Mouse (Mus musculus) NIH3T3 (cell line): ENCODE measurements around the gene Ppfia3.

Source experiments
- DNase-seq: peaks from one replicate; pipeline ENCODE4 v3.0.0-alpha.2; 2012; ENCODE audit warnings: low read depth

Gene Ppfia3

DNA sequence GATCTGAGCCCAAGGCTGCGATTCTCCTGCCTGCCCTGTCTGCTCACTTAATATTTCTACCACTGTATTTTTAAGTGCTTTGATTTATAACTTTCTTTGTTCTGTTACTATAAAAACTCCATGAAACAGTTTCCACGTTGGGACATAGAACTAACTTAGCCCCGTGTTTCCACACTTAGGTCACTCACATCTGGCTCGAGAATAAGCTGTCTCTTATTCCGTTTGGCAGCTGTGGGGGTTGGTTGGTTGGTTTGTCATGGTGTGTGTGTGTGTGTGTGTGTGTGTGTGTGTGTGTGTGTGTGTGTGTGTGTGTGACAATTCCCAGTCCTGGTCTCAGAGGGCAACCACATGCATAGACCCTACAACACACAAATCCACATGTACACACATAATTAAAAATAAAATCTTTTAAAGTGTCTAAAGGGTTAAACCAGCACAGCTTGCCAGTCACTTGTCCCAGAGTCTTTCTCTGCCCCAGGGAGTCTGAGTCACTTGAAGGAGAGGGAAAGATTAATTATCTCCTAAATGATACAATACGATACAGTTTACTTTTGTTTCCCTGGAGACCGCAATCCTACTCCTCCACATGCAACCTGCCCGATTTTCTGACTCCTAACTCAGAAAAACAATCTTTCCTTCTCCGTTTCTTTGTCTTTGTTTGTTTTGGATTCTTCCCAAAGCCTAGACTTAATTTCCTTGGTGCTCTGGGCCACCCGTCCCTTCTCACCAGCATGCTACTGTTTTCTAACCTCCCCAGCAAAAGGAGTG, 53.9 kb downstream of the Ppfia3 start:
- DNase-seq: peak; percentile 71

- DNase-seq: no peak
Measured at GRCm38 (mm10) chr7:45312023-45312422, 54.8 kb downstream of the Ppfia3 start.

GRCm38 (mm10) chr7:45309455-45309854, 57.4 kb downstream of the Ppfia3 start:
- peak; percentile 72 for DNase-seq

GRCm38 (mm10) chr7:45308551-45309240, 58.1 kb downstream of the Ppfia3 start:
- DNase-seq: no peak

- peak; percentile 58 for DNase-seq
Measured at GRCm38 (mm10) chr7:45305275-45305674, 61.5 kb downstream of the Ppfia3 start.

DNA sequence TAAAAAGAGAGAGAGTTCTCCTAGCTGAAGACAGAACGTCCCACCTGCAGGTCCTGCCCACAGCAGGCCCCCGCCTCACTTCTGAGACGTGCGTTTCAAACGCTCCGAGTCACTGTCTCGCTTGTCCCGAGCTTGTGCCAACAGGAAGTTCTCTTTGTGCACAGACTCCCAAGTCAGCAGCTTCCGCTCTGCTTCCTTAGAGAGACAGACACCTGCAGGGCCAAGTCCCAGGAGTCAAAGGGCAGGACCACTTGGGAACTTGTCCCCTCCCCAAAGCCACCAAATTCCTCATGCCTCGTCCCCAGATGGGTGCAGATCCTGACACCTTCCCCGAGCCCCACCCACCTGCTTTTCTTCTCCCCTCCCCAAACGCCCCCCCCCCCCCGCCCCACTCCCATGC, 62.0 kb downstream of the Ppfia3 start:
- no peak for DNase-seq

DNA sequence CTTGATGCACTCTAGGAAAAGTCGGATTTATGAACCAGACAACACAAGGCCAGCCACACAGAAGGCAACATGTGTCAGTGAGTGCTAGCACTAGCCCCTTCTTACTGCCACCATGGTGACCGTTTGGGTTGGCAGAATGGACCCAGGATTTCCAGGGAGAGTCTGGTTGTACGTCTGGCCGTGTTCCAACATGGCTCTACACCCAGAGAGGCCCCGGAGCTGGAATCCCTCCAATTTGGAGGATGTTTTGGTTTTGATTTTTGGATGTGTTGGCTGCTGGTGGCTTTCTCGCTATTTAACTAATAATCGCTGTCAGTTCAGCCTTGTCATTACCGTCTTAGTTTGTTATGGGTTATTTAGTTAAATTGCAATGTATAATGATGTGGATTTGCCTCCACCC, 64.2 kb downstream of the Ppfia3 start:
- peak; percentile 38 for DNase-seq

DNA sequence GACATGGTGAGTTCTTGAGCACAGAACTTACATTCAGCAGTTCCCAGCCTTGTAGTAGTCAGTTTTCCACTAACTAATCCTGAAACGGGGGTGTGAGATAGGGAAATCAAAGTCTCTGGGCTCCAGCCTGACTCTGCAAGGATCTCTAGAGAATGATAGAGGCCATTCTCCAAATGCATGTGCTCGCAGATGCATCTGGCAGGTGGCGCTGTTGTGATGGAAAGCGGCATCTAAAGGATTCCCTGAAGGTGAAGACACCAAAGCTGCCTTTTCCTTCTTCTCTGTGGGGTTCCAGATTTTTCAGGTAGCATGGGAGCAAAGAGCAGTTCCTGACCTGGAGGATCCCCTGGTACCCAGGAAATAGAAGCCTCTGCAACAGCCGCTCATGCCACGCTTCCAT, 66.5 kb downstream of the Ppfia3 start:
- peak; percentile 81 for DNase-seq

DNA sequence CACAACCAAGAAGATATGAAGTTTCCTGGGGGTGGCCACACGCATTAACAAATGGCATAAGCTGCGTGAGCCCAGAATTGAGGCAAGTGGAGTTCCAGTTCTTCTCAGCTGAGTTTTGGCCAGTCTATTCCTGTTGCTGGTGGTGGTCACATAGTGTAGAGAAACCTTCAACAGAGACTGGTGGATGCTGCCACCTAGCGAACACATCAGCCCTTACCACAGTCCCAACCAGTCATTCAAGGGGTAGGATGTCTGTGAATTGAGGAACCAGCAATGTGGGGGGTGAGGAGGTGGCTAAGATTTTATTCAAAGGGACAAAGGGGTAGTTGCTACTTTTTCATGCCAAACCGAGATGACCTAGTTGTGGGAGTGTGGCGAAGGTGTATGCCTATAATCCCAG, 67.1 kb downstream of the Ppfia3 start:
- DNase-seq: peak; percentile 88

DNA sequence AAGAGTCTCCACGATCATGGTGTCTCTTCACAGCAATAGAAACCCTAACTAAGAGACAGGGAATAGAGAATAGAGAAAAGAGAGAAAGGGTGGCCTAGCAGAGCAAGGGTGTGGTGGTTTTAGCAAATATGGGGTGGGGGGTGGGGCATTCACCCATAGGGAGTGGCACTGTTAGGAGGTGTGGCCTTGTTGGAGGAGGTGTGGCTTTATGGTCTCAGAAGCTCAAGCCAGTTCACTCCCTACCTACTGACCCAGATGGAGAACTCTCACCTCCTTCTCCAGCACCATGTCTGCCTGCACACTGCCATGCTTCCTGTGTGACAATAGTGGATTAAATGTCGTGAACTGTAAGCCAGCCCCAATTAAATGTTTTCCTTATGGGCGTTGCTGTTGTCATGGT, 69.3 kb downstream of the Ppfia3 start:
- DNase-seq: no peak

- DNase-seq: no peak
Measured at GRCm38 (mm10) chr7:45296626-45297025, 70.2 kb downstream of the Ppfia3 start.
